Mouse (Mus musculus): Measurements from ENCODE around the gene Muc13. TPM values are rescaled to one million over a fixed set of nuclear protein-coding genes. Genes with fewer than 3 reads are reported as not detected.
A peak's percentile ranks its signal among the peaks of the same experiment; 100 is the strongest.

Gene Muc13
- polyA plus RNA-seq, 1 experiment from 2014 or later, result 0.24 TPM

GRCm38 (mm10) chr16:33842081-33842880, 48.4 kb downstream of the Muc13 start:
- Histone ChIP-seq H3K9ac (no peak overlapping the region), H3K27ac (ENCODE audit: poor library complexity, severe bottlenecking) (no peak overlapping the region), H3K36me3 (peaks cover 14% of the 10 kb centered on the region), H3K9me3 (replicated peaks) (peaks cover 5% of the 10 kb centered on the region; the same call in 1 of the 2 replicates), H3K27me3 (replicated peaks) (no peaks in the 10 kb centered on the region), H3K4me2 (no peak overlapping the region), H3K4me3 (no peak overlapping the region), H3K4me1 (replicated peaks) (peaks cover 32% of the 10 kb centered on the region)
- ATAC-seq (ENCODE audit: insufficient number of reproducible peaks, low FRiP score), result no peak
- WGBS, result 73% methylated on average over 12 of the region's 12 CpGs

- ATAC-seq (ENCODE audit: insufficient number of reproducible peaks, low FRiP score), result no peak
- Histone ChIP-seq H3K9me3 (replicated peaks) (peaks cover 5% of the 10 kb centered on the region; the same call in 1 of the 2 replicates), H3K36me3 (peaks cover 10% of the 10 kb centered on the region), H3K4me3 (no peak overlapping the region), H3K4me2 (no peak overlapping the region), H3K9ac (no peak overlapping the region), H3K27ac (ENCODE audit: poor library complexity, severe bottlenecking) (no peak overlapping the region), H3K4me1 (replicated peaks) (peaks cover 26% of the 10 kb centered on the region), H3K27me3 (replicated peaks) (no peaks in the 10 kb centered on the region)
- WGBS, result 60% methylated on average over 4 of the region's 4 CpGs
Measured at GRCm38 (mm10) chr16:33844150-33844611, 50.3 kb downstream of the Muc13 start.

- Histone ChIP-seq H3K9me3 (replicated peaks) (peaks cover 5% of the 10 kb centered on the region; the same call in 1 of the 2 replicates), H3K36me3 (peaks cover 10% of the 10 kb centered on the region), H3K4me1 (replicated peaks) (peaks cover 26% of the 10 kb centered on the region), H3K9ac (no peak overlapping the region), H3K4me3 (no peak overlapping the region), H3K27ac (ENCODE audit: poor library complexity, severe bottlenecking) (no peak overlapping the region), H3K4me2 (no peak overlapping the region), H3K27me3 (replicated peaks) (no peaks in the 10 kb centered on the region)
- WGBS, result 82% methylated on average over 6 of the region's 6 CpGs
- no peak for ATAC-seq (ENCODE audit: insufficient number of reproducible peaks, low FRiP score)
Measured at GRCm38 (mm10) chr16:33844866-33845265, 51.0 kb downstream of the Muc13 start.

- no peak for ATAC-seq (ENCODE audit: insufficient number of reproducible peaks, low FRiP score)
- no peak overlapping the region for H3K9ac ChIP-seq
- no peak overlapping the region for H3K4me3 ChIP-seq
- H3K27ac ChIP-seq (ENCODE audit: poor library complexity, severe bottlenecking), result no peak overlapping the region
- 0 out of 2 replicates have a peak, but pooled peaks cover 6% of the 10 kb centered on the region for H3K4me1 ChIP-seq (replicated peaks)
- no peak overlapping the region for H3K4me2 ChIP-seq
- peaks cover 4% of the 10 kb centered on the region; the same call in 1 of the 2 replicates for H3K9me3 ChIP-seq (replicated peaks)
- H3K36me3 ChIP-seq, result peaks cover 6% of the 10 kb centered on the region
- no peaks in the 10 kb centered on the region for H3K27me3 ChIP-seq (replicated peaks)
Measured at GRCm38 (mm10) chr16:33853271-33853670, 59.4 kb downstream of the Muc13 start.

GRCm38 (mm10) chr16:33858766-33859165, 64.9 kb downstream of the Muc13 start:
- H3K9me3 ChIP-seq (replicated peaks), result no peaks in the 10 kb centered on the region

GRCm38 (mm10) chr16:33859380-33859779, 65.5 kb downstream of the Muc13 start:
- no peaks in the 10 kb centered on the region for H3K36me3 ChIP-seq
- H3K4me2 ChIP-seq, result peak overlapping the region; percentile 57
- no peak overlapping the region for H3K27ac ChIP-seq (ENCODE audit: poor library complexity, severe bottlenecking)
- whole genome bisulfite sequencing, result 43% methylated on average over 5 of the region's 5 CpGs
- no peaks in the 10 kb centered on the region for H3K9me3 ChIP-seq (replicated peaks)
- H3K4me1 ChIP-seq (replicated peaks), result peaks cover 25% of the 10 kb centered on the region
- no peak overlapping the region for H3K9ac ChIP-seq
- H3K27me3 ChIP-seq (replicated peaks), result no peaks in the 10 kb centered on the region
- ATAC-seq (ENCODE audit: insufficient number of reproducible peaks, low FRiP score), result no peak
- no peak overlapping the region for H3K4me3 ChIP-seq

More at GRCm38 (mm10) chr16:33858766-33859165, 64.9 kb downstream of the Muc13 start:
- Histone ChIP-seq H3K27me3 (replicated peaks) (no peaks in the 10 kb centered on the region), H3K9ac (no peak overlapping the region), H3K4me1 (replicated peaks) (peaks cover 25% of the 10 kb centered on the region), H3K27ac (ENCODE audit: poor library complexity, severe bottlenecking) (no peak overlapping the region), H3K4me3 (no peak overlapping the region), H3K36me3 (no peaks in the 10 kb centered on the region), H3K4me2 (no peak overlapping the region)
- WGBS, result 69% methylated on average over 2 of the region's 2 CpGs
- ATAC-seq (ENCODE audit: insufficient number of reproducible peaks, low FRiP score), result no peak

GRCm38 (mm10) chr16:33859988-33860700, 66.3 kb downstream of the Muc13 start:
- ATAC-seq (ENCODE audit: insufficient number of reproducible peaks, low FRiP score), result no peak; the same call in 1 of the 2 replicates
- Histone ChIP-seq H3K36me3 (no peaks in the 10 kb centered on the region), H3K4me1 (replicated peaks) (peaks cover 25% of the 10 kb centered on the region), H3K27ac (ENCODE audit: poor library complexity, severe bottlenecking) (0 out of 2 replicates have a peak overlapping the region, but pooled peaks have one; percentile 27), H3K9ac (peak overlapping the region; percentile 35; the same call in 1 of the 2 replicates), H3K4me3 (peak overlapping the region; percentile 19; the same call in 1 of the 2 replicates), H3K4me2 (peak overlapping the region; percentile 57), H3K9me3 (replicated peaks) (no peaks in the 10 kb centered on the region), H3K27me3 (replicated peaks) (no peaks in the 10 kb centered on the region)
- 46% methylated on average over 14 of the region's 14 CpGs for WGBS

GRCm38 (mm10) chr16:33862406-33862805, 68.6 kb downstream of the Muc13 start:
- H3K4me1 ChIP-seq (replicated peaks), result peaks cover 22% of the 10 kb centered on the region
- H3K4me3 ChIP-seq, result no peak overlapping the region
- H3K36me3 ChIP-seq, result no peaks in the 10 kb centered on the region
- H3K9me3 ChIP-seq (replicated peaks), result no peaks in the 10 kb centered on the region
- H3K27me3 ChIP-seq (replicated peaks), result no peaks in the 10 kb centered on the region
- ATAC-seq (ENCODE audit: insufficient number of reproducible peaks, low FRiP score), result no peak
- H3K4me2 ChIP-seq, result no peak overlapping the region
- H3K27ac ChIP-seq (ENCODE audit: poor library complexity, severe bottlenecking), result no peak overlapping the region
- no peak overlapping the region for H3K9ac ChIP-seq
- 86% methylated on average over 4 of the region's 4 CpGs for WGBS

GRCm38 (mm10) chr16:33863208-33863751, 69.4 kb downstream of the Muc13 start:
- H3K27ac ChIP-seq (ENCODE audit: poor library complexity, severe bottlenecking), result no peak overlapping the region
- H3K27me3 ChIP-seq (replicated peaks), result no peaks in the 10 kb centered on the region
- no peak overlapping the region for H3K9ac ChIP-seq
- peaks cover 18% of the 10 kb centered on the region for H3K4me1 ChIP-seq (replicated peaks)
- 76% methylated on average over 5 of the region's 5 CpGs for WGBS
- no peak for ATAC-seq (ENCODE audit: insufficient number of reproducible peaks, low FRiP score)
- no peaks in the 10 kb centered on the region for H3K9me3 ChIP-seq (replicated peaks)
- H3K4me2 ChIP-seq, result no peak overlapping the region
- no peak overlapping the region for H3K4me3 ChIP-seq
- no peaks in the 10 kb centered on the region for H3K36me3 ChIP-seq
